Mouse (Mus musculus) ES-Bruce4 (cell line): ENCODE data around the gene Gm7029. TPM values are rescaled to one million over a fixed set of nuclear protein-coding genes. Genes with fewer than 3 reads are reported as not detected.

Experiments
- H3K27ac ChIP-seq: 2 replicates; pipeline ENCODE4 v1.5.1; 2012; ENCODE audit warnings: low read length, inconsistent platforms; ENCODE audit not compliant: insufficient read depth
- H3K27me3 ChIP-seq: 2 replicates; pipeline ENCODE4 v1.6.1; 2012; ENCODE audit warnings: mild to moderate bottlenecking, low read length, inconsistent platforms; ENCODE audit not compliant: control insufficient read depth, poor library complexity, insufficient read depth, severe bottlenecking
- H3K36me3 ChIP-seq: 2 replicates; pipeline ENCODE4 v1.6.1; 2012; ENCODE audit warnings: inconsistent platforms, mild to moderate bottlenecking, low read length, moderate library complexity; ENCODE audit not compliant: control insufficient read depth, poor library complexity, insufficient read depth, severe bottlenecking
- H3K4me1 ChIP-seq: one replicate; pipeline ENCODE4 v1.8.1; 2011; ENCODE audit warnings: low read length; ENCODE audit not compliant: control insufficient read depth, insufficient read depth
- H3K4me3 ChIP-seq: 2 replicates; pipeline ENCODE4 v1.5.1; 2011; ENCODE audit warnings: low read depth, mild to moderate bottlenecking, low read length
- H3K9ac ChIP-seq: 2 replicates; pipeline ENCODE4 v1.6.1; 2012; ENCODE audit warnings: low read depth, mild to moderate bottlenecking, inconsistent platforms; ENCODE audit not compliant: poor library complexity, severe bottlenecking
- H3K9me3 ChIP-seq: replicated peaks from 2 replicates; pipeline ENCODE4 v1.6.1; 2012; ENCODE audit warnings: mild to moderate bottlenecking, low read length, inconsistent platforms; ENCODE audit not compliant: control insufficient read depth, poor library complexity, insufficient read depth, severe bottlenecking
- CTCF ChIP-seq: IDR thresholded peaks from one replicate; pipeline ENCODE4 v1.8.1; 2011; ENCODE audit warnings: low read depth, low read length
- EP300 ChIP-seq: IDR thresholded peaks from 2 replicates; pipeline ENCODE4 v1.6.1; 2011; ENCODE audit warnings: low read depth, low read length; ENCODE audit not compliant: insufficient read depth
- POLR2A ChIP-seq: IDR thresholded peaks from one replicate; pipeline ENCODE4 v1.8.1; 2011; ENCODE audit warnings: low read length; ENCODE audit not compliant: insufficient read depth
- polyA plus RNA-seq: library from polyadenylated mRNA; stranded (reverse); fragments of >200 nt; gene quantifications from 2 replicates; pipeline ENCODE4 v1.2.4, GENCODE M21; 2011; ENCODE audit warnings: low read depth; ENCODE audit not compliant: missing spikeins, insufficient read depth, insufficient read length

Gm7029 gene
- polyA plus RNA-seq, 1 experiment, result not detected

GRCm38 (mm10) chr17:33916847-33917655 lies 43.4 kb downstream of the Gm7029 start:
- Histone ChIP-seq H3K9me3 (no peaks in the 10 kb centered on the region), H3K27ac (no peak overlapping the region), H3K9ac (0 out of 2 replicates have a peak overlapping the region, but pooled peaks have one; percentile 82), H3K4me1 (peaks cover 1% of the 10 kb centered on the region), H3K4me3 (peak overlapping the region; percentile 40), H3K36me3 (peaks cover 20% of the 10 kb centered on the region), H3K27me3 (no peaks in the 10 kb centered on the region)
- TF ChIP-seq POLR2A (no peak), EP300 (no peak), CTCF (no peak)

GRCm38 (mm10) chr17:33917656-33918292 lies 44.1 kb downstream of the Gm7029 start:
- Histone ChIP-seq H3K9me3 (no peaks in the 10 kb centered on the region), H3K27me3 (no peaks in the 10 kb centered on the region), H3K36me3 (peaks cover 13% of the 10 kb centered on the region), H3K4me3 (peak overlapping the region; percentile 38), H3K27ac (no peak overlapping the region), H3K9ac (no peak overlapping the region; the same call in 1 of the 2 replicates), H3K4me1 (peaks cover 1% of the 10 kb centered on the region)
- TF ChIP-seq EP300 (no peak), CTCF (no peak), POLR2A (no peak)

GRCm38 (mm10) chr17:33918293-33919203 lies 44.9 kb downstream of the Gm7029 start:
- H3K9ac ChIP-seq, result peak overlapping the region; percentile 12
- peak overlapping the region; percentile 76 for H3K4me3 ChIP-seq
- H3K36me3 ChIP-seq, result peaks cover 7% of the 10 kb centered on the region
- H3K27ac ChIP-seq, result peak overlapping the region; percentile 45
- H3K27me3 ChIP-seq, result no peaks in the 10 kb centered on the region
- TF ChIP-seq POLR2A (no peak), EP300 (no peak), CTCF (no peak)
- peaks cover 1% of the 10 kb centered on the region for H3K4me1 ChIP-seq
- H3K9me3 ChIP-seq, result no peaks in the 10 kb centered on the region

- peak overlapping the region; percentile 45; the same call in 1 of the 2 replicates for H3K27ac ChIP-seq
- H3K4me3 ChIP-seq, result peak overlapping the region; percentile 76
- peak overlapping the region; percentile 57 for H3K9ac ChIP-seq
- H3K27me3 ChIP-seq, result no peaks in the 10 kb centered on the region
- H3K9me3 ChIP-seq, result no peaks in the 10 kb centered on the region
- TF ChIP-seq EP300 (peak; percentile 32; the same call in 1 of the 2 replicates), CTCF (peak; percentile 51), POLR2A (no peak)
- H3K4me1 ChIP-seq, result peaks cover 1% of the 10 kb centered on the region
- H3K36me3 ChIP-seq, result no peaks in the 10 kb centered on the region; the same call in 1 of the 2 replicates
Measured at GRCm38 (mm10) chr17:33919351-33920281, 46.0 kb downstream of the Gm7029 start.
